Mouse (Mus musculus) heart, embryonic 15.5 days (tissue): ENCODE measurements around the gene Adgrb3. TPM values are rescaled to one million over a fixed set of nuclear protein-coding genes. Genes with fewer than 3 reads are reported as not detected.

Experiments
- ATAC-seq: fragments of 200-750 bp; cut with Nextera tagmentation; replicated peaks from 2 replicates; pipeline ENCODE4 v1.8.0; 2017; ENCODE audit warnings: low read depth, moderate TSS enrichment; ENCODE audit not compliant: insufficient number of reproducible peaks, insufficient read depth, low FRiP score
- H3K27ac ChIP-seq: fragments of 300-500 bp; sonication (generic); 2 replicates; pipeline ENCODE4 v1.5.1; 2015; ENCODE audit warnings: mild to moderate bottlenecking, inconsistent platforms
- H3K27me3 ChIP-seq: fragments of 300-500 bp; sonication (generic); 2 replicates; pipeline ENCODE4 v1.6.1; 2015; ENCODE audit warnings: inconsistent platforms
- H3K36me3 ChIP-seq: fragments of 300-500 bp; sonication (generic); 2 replicates; pipeline ENCODE4 v1.6.1; 2015; ENCODE audit warnings: mild to moderate bottlenecking, inconsistent platforms
- H3K4me1 ChIP-seq: fragments of 300-500 bp; sonication (generic); replicated peaks from 2 replicates; pipeline ENCODE4 v1.6.1; 2015; ENCODE audit warnings: inconsistent platforms
- H3K4me2 ChIP-seq: fragments of 300-500 bp; sonication (generic); 2 replicates; pipeline ENCODE4 v1.6.1; 2015; ENCODE audit warnings: inconsistent platforms, mild to moderate bottlenecking, moderate library complexity
- H3K4me3 ChIP-seq: fragments of 300-500 bp; sonication (generic); 2 replicates; pipeline ENCODE4 v1.5.1; 2015; ENCODE audit warnings: mild to moderate bottlenecking, inconsistent platforms
- H3K9ac ChIP-seq: fragments of 300-500 bp; sonication (generic); 2 replicates; pipeline ENCODE4 v1.6.1; 2015; ENCODE audit warnings: mild to moderate bottlenecking, inconsistent platforms
- H3K9me3 ChIP-seq: fragments of 300-500 bp; sonication (generic); replicated peaks from 2 replicates; pipeline ENCODE4 v1.6.1; 2016; ENCODE audit warnings: inconsistent platforms
- WGBS: fragments of 180-500 bp; shearing (Covaris S2); methylation state at CpG from one replicate; pipeline ENCODE4 v1.1.7; 2015; ENCODE audit warnings: mixed read lengths; 5-methylcytosine and 5-hydroxymethylcytosine counted together
- polyA plus RNA-seq: library from polyadenylated mRNA; unstranded; fragments of >200 nt; fragmentation: Nextera tagmentation; extraction: Ambion mirVana; gene quantifications from 2 replicates; pipeline ENCODE4 v1.2.1, GENCODE M21; 2015

The Adgrb3 gene
- 0.18 and 0.67 TPM in 2 replicates for polyA plus RNA-seq

DNA sequence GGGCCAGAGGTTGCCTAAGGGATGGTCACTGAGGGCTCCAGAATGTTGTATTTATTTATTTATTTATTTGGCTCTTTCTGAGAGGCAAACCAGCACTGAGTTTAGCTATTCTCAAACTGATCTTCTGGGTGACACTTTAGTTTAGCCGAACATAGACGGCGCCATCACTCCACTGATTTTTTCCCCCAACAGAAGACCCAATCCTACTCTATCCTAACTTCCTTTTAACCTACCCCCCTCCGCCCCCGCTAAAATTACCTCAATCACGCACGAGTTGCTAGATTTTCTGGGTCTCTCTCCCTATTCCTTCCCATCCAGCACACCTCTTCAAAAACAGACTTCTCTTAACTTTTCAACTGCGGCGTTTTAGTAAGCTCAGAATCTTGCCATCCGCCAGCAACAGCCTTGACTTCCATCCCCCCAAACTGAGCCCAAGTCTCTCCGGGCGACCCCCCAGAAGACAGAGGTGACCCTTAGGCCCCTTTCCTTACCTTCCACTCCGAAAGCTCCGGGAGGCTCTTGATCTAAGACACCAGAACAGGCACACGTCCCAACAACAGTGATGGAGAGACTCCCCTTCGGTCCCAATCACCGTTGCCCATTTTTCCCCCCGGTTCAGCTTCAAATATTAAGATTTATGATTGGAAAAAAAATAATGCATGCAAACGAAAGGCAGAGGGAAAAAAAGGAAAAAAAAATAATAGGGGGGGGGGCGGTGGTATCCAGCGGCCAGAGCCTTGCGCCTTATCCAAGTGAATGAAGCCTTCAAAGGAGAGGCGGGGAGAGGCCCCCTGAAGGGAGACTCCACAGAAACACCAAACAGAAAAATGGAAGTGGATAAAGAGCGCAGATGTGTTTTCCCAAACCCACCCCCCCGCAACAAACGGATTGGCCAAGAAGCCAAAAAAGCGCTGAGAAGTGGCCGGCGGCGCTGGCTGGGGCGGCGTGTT is at the start of gene Adgrb3:
Adgrb3 (minus strand) TSS at position 737 of the 950 bp plus-strand sequence.
- 5% methylated on average over 32 of the region's 32 CpGs for WGBS
- Histone ChIP-seq H3K4me1 (no peaks in the 10 kb centered on the region; the same call in none of the 2 replicates), H3K36me3 (no peaks in the 10 kb centered on the region), H3K4me2 (peak within 1 kb of the TSS; percentile 92), H3K9me3 (no peaks in the 10 kb centered on the region), H3K4me3 (peak within 1 kb of the TSS; percentile 58), H3K27me3 (peaks cover 48% of the 10 kb centered on the region), H3K9ac (no peak within 1 kb of the TSS), H3K27ac (no peak within 1 kb of the TSS)
- no peak for ATAC-seq

DNA sequence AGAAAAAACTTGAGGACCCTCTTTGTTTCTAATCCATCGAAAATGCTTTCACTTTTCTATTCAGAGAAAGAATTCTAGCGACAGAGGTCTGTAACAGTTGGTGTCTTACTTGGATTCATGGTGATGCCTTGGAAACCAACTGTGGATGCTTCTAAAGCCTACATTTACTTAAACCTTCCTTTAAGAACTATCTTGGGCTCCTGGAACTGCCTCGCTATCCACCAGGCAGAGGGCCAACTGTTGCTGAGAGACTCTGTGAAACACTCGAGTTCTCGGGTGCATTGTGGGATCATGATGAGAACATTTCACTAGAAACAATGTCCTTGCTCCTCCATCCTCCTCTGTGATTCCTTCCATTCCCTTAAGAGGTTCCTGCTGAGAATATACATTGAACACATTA is 48.0 kb upstream of the Adgrb3 start:
- no peak overlapping the region for H3K4me2 ChIP-seq
- no peaks in the 10 kb centered on the region for H3K36me3 ChIP-seq
- H3K4me3 ChIP-seq: no peak overlapping the region
- H3K4me1 ChIP-seq: no peaks in the 10 kb centered on the region
- H3K9ac ChIP-seq: no peak overlapping the region
- H3K27me3 ChIP-seq: no peaks in the 10 kb centered on the region
- 76% methylated on average over 5 of the region's 5 CpGs for WGBS
- no peak overlapping the region for H3K27ac ChIP-seq
- no peaks in the 10 kb centered on the region for H3K9me3 ChIP-seq
- ATAC-seq: no peak

DNA sequence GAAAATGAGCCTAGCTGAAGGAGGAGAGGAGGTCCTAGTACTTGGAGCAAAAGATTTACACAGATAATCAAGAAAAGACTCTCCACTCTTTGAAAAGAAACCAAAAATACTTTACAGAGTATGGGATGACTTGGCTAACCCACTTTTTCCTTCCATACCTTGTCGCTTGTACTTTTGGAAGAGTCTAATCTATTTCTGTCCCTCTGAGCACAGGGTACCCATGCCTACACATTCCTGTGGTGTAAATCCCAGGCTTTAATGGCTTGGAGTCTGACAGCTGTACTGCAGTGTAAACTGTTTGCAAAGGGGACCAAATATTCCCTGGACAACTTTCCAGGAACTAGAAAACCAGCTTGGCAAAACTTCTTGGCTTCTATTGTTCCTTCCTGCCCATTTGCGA is 28.0 kb upstream of the Adgrb3 start:
- H3K27me3 ChIP-seq: no peaks in the 10 kb centered on the region
- ATAC-seq: no peak
- no peak overlapping the region for H3K27ac ChIP-seq
- 80% methylated on average over 2 of the region's 2 CpGs for WGBS
- H3K9me3 ChIP-seq: no peaks in the 10 kb centered on the region
- no peaks in the 10 kb centered on the region for H3K4me1 ChIP-seq
- no peaks in the 10 kb centered on the region for H3K36me3 ChIP-seq
- no peak overlapping the region for H3K4me3 ChIP-seq
- H3K4me2 ChIP-seq: no peak overlapping the region
- no peak overlapping the region for H3K9ac ChIP-seq

DNA sequence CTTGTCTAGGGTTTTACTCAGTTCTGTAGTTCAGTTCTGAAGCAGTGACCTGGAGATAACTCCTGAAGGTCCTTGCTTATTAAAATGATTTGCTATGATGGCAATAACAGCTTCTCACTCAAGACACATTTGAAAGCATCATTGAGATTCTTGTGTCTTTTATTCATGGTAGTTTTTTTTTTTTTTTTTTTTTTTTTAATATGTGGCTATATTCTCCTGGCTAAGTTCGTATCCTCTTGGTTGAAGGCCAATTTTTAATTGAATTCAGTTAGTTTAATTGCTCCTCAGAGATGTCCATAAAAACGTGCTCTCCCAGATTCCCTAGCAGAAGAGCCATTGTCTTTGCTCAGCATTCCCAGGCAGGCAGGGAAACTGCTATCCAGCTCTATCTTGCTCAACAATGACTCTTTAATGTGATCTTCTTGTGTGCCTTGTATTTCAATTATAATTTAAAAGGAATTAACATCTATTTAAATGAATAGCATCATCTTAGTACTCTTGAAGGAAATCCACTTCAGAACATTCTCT is 25.0 kb upstream of the Adgrb3 start:
- Histone ChIP-seq H3K4me3 (no peak overlapping the region), H3K27ac (no peak overlapping the region), H3K9ac (no peak overlapping the region), H3K4me1 (no peaks in the 10 kb centered on the region), H3K4me2 (no peak overlapping the region), H3K9me3 (no peaks in the 10 kb centered on the region), H3K27me3 (no peaks in the 10 kb centered on the region), H3K36me3 (no peaks in the 10 kb centered on the region)
- 39% methylated on average over 2 of the region's 2 CpGs for WGBS
- no peak for ATAC-seq

DNA sequence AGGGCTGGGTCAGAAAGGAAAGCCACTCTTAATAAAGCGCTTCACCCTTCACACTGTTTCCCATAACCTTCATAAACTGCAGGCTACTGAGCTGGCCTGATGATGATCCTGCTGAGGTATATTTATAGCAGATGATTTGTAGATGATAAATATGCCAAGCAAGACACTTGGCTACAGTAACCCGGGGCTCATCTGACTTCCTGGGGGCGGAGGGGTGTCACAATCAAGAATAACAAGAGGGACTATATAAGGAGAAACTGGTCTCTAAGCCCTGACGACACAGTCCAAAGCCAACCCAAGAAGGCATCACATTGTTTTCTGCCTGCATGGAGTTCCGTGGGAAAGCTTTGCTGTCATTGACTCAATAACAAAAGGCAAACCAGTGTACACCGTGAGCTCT is 2.8 kb upstream of the Adgrb3 start:
- H3K4me2 ChIP-seq: no peak overlapping the region
- no peak overlapping the region for H3K4me3 ChIP-seq
- H3K27ac ChIP-seq: no peak overlapping the region
- no peaks in the 10 kb centered on the region; the same call in none of the 2 replicates for H3K4me1 ChIP-seq
- peaks cover 46% of the 10 kb centered on the region for H3K27me3 ChIP-seq
- no peak for ATAC-seq
- WGBS: 59% methylated on average over 6 of the region's 6 CpGs
- no peaks in the 10 kb centered on the region for H3K9me3 ChIP-seq
- no peaks in the 10 kb centered on the region for H3K36me3 ChIP-seq
- H3K9ac ChIP-seq: no peak overlapping the region

- Histone ChIP-seq H3K4me3 (no peak overlapping the region), H3K9me3 (no peaks in the 10 kb centered on the region), H3K27me3 (peaks cover 48% of the 10 kb centered on the region), H3K27ac (no peak overlapping the region), H3K4me2 (no peak overlapping the region), H3K36me3 (no peaks in the 10 kb centered on the region), H3K4me1 (no peaks in the 10 kb centered on the region; the same call in none of the 2 replicates), H3K9ac (no peak overlapping the region)
- ATAC-seq: no peak
- WGBS: 48% methylated on average over 2 of the region's 2 CpGs
These were observed 2.0 kb upstream of the Adgrb3 start for GRCm38 (mm10) chr1:25831521-25831900.

DNA sequence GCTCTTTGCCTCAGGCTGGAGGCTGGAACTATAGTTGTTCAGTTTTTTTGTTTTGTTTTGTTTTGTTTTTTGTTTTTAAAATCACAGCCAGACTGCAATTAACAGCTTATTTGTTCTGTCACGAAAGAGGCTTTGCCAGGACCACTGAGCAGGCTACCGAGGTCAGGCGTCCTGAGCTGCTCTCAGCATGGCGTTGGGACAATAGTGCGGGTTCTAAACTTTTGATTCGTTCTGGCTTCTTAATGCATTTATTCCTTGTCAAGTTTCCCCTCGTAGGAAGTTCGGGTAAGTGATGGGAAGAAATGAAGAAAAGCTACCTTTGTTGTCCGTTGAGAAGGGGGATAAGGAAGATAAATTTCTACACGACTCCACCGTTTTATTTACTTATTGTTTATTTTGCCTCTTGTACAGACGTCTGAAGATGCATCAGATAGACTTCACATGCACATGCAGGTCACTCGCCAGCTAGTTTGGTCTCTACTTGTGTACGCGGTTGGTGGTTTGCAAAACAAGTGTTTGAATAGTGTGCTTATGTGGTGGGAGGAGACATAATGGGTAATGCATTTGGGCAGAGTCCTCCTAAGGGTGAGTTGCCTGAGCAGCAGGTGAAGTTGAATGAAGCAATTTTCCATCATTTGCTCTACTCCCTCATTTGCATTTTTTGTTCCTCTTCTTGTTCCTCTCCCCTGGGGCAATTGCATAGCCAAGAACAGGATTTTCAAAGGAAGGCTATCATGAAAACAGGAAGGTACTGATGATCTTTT is 1.4 kb upstream of the Adgrb3 start:
- Histone ChIP-seq H3K27ac (no peak overlapping the region), H3K9ac (no peak overlapping the region), H3K9me3 (no peaks in the 10 kb centered on the region), H3K27me3 (peaks cover 48% of the 10 kb centered on the region), H3K4me2 (peak overlapping the region; percentile 92), H3K4me1 (no peaks in the 10 kb centered on the region; the same call in none of the 2 replicates), H3K36me3 (no peaks in the 10 kb centered on the region), H3K4me3 (peak overlapping the region; percentile 58)
- ATAC-seq: no peak
- WGBS: 10% methylated on average over 15 of the region's 15 CpGs

GRCm38 (mm10) chr1:25829921-25830751 is 629 bp upstream of the Adgrb3 start:
- Histone ChIP-seq H3K4me3 (peak overlapping the region; percentile 58), H3K4me1 (no peaks in the 10 kb centered on the region; the same call in none of the 2 replicates), H3K9me3 (no peaks in the 10 kb centered on the region), H3K9ac (no peak overlapping the region), H3K4me2 (peak overlapping the region; percentile 92), H3K27ac (no peak overlapping the region), H3K27me3 (peaks cover 48% of the 10 kb centered on the region), H3K36me3 (no peaks in the 10 kb centered on the region)
- ATAC-seq: no peak; the same call in 1 of the 2 replicates
- 0% methylated on average over 72 of the region's 99 CpGs for WGBS

- H3K4me1 ChIP-seq: no peaks in the 10 kb centered on the region; the same call in none of the 2 replicates
- peaks cover 48% of the 10 kb centered on the region for H3K27me3 ChIP-seq
- no peak overlapping the region for H3K9ac ChIP-seq
- no peak overlapping the region for H3K4me3 ChIP-seq
- H3K4me2 ChIP-seq: no peak overlapping the region
- WGBS: 56% methylated on average over 9 of the region's 9 CpGs
- H3K9me3 ChIP-seq: no peaks in the 10 kb centered on the region
- no peak for ATAC-seq
- no peaks in the 10 kb centered on the region for H3K36me3 ChIP-seq
- no peak overlapping the region for H3K27ac ChIP-seq
These were observed 1.3 kb downstream of the Adgrb3 start for GRCm38 (mm10) chr1:25828071-25828755.

DNA sequence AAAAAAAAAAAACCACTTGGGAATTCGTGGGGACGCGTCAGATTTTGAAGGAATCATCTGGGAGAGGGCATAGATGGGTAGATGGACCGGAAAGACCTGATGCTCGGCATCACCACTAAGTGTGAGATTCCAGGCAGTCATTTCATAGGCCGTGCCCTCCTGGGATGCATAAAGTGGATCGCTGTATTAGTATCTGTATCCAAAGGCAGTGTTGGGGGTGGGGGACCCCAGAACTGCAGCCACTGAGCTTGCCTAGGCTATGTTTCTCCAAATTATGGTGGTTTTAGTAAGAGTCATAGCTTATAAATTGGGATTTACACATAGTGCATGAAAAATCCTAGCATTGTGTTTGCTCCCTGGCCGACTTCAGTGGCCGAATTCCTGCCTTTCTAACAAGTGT is 2.1 kb downstream of the Adgrb3 start:
- ATAC-seq: no peak
- WGBS: 60% methylated on average over 9 of the region's 9 CpGs
- Histone ChIP-seq H3K27ac (no peak overlapping the region), H3K4me1 (no peaks in the 10 kb centered on the region; the same call in none of the 2 replicates), H3K9ac (no peak overlapping the region), H3K36me3 (no peaks in the 10 kb centered on the region), H3K4me2 (no peak overlapping the region), H3K4me3 (no peak overlapping the region), H3K27me3 (peaks cover 46% of the 10 kb centered on the region), H3K9me3 (no peaks in the 10 kb centered on the region)
